In the genomic region with DNA sequence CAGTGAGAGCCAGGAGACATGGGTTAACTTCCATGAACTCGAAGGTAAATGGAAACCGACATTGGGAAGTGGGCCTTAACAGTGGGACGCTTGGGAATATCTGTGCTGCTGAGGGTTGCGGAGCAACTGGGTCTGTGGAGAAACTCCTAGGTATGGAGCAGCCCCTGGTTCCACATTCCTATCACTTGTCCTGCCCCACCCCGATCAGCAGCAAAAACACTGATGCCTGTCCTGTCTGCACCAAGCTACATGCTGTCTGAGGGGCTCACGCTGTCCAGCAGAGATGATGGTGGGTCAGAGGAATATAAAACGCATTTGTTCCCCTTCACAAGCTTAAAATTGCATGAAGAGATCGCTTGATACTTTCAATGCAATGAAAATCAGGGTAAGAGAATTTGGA, we compare ENCODE assay signal across 8 mouse cellular contexts. TPM values are rescaled to one million over a fixed set of nuclear protein-coding genes. Genes with fewer than 3 reads are reported as not detected.
A peak's percentile ranks its signal among the peaks of the same experiment; 100 is the strongest.
DNase-seq lines count a peak whose midpoint lies in the region; ATAC-seq lines count a peak whose summit lies in the region.

No protein-coding gene starts in this region.

- peak; percentile 35; the same call in 1 of the 2 replicates for ATAC-seq in embryonic facial prominence, embryonic 11.5 days (replicated peaks; ENCODE audit: insufficient number of reproducible peaks, low FRiP score, low TSS enrichment, low read depth)
- ATAC-seq in neural tube, embryonic 11.5 days (ENCODE audit: insufficient read depth, low FRiP score, low TSS enrichment) = no peak
- ATAC-seq in limb, embryonic 15.5 days (ENCODE audit: insufficient number of reproducible peaks, low FRiP score, low TSS enrichment, low read depth) = no peak
- ATAC-seq in neural tube, embryonic 14.5 days (ENCODE audit: low read depth) = peak; percentile 48; the same call in 1 of the 2 replicates

- no peak overlapping the region for H3K4me2 ChIP-seq in embryonic facial prominence, embryonic 11.5 days (ENCODE audit: low read depth, low read length)
- H3K4me2 ChIP-seq in neural tube, embryonic 11.5 days (ENCODE audit: low read depth) = no peak overlapping the region
- peak overlapping the region; percentile 25; the same call in 1 of the 2 replicates for H3K4me2 ChIP-seq in limb, embryonic 15.5 days
- H3K4me2 ChIP-seq in neural tube, embryonic 14.5 days (ENCODE audit: low read depth, low read length) = no peak overlapping the region

- 71% methylated on average over 8 of the region's 8 CpGs for WGBS in embryonic facial prominence, embryonic 11.5 days
- WGBS in embryonic facial prominence, embryonic 10.5 days = 63% methylated on average over 8 of the region's 8 CpGs
- 71% methylated on average over 8 of the region's 8 CpGs for WGBS in neural tube, embryonic 11.5 days
- 54% methylated on average over 8 of the region's 8 CpGs for WGBS in limb, embryonic 15.5 days
- WGBS in neural tube, embryonic 14.5 days = 74% methylated on average over 8 of the region's 8 CpGs

- H3K36me3 ChIP-seq in embryonic facial prominence, embryonic 11.5 days (replicated peaks; ENCODE audit: control insufficient read depth, insufficient read depth, low read depth, low read length) = no peaks in the 10 kb centered on the region
- 0 out of 2 replicates have a peak, but pooled peaks cover 2% of the 10 kb centered on the region for H3K36me3 ChIP-seq in embryonic facial prominence, embryonic 10.5 days (replicated peaks)
- no peaks in the 10 kb centered on the region for H3K36me3 ChIP-seq in neural tube, embryonic 11.5 days (ENCODE audit: control insufficient read depth, insufficient read depth, low read length)
- no peaks in the 10 kb centered on the region for H3K36me3 ChIP-seq in limb, embryonic 15.5 days
- no peaks in the 10 kb centered on the region for H3K36me3 ChIP-seq in neural tube, embryonic 14.5 days (ENCODE audit: control insufficient read depth, insufficient read depth, low read length)

- no peak overlapping the region for H3K27ac ChIP-seq in embryonic facial prominence, embryonic 11.5 days (replicated peaks; ENCODE audit: low read depth, low read length)
- H3K27ac ChIP-seq in embryonic facial prominence, embryonic 10.5 days (replicated peaks) = no peak overlapping the region; the same call in 1 of the 2 replicates
- H3K27ac ChIP-seq in neural tube, embryonic 11.5 days (ENCODE audit: low read depth, low read length) = 0 out of 2 replicates have a peak overlapping the region, but pooled peaks have one; percentile 4
- no peak overlapping the region for H3K27ac ChIP-seq in limb, embryonic 15.5 days
- no peak overlapping the region for H3K27ac ChIP-seq in neural tube, embryonic 14.5 days (ENCODE audit: low read depth, low read length)

- no peaks in the 10 kb centered on the region for H3K4me1 ChIP-seq in embryonic facial prominence, embryonic 11.5 days (ENCODE audit: control insufficient read depth, insufficient read depth, low read length)
- peaks cover 6% of the 10 kb centered on the region for H3K4me1 ChIP-seq in embryonic facial prominence, embryonic 10.5 days
- no peaks in the 10 kb centered on the region for H3K4me1 ChIP-seq in neural tube, embryonic 11.5 days (ENCODE audit: control insufficient read depth, insufficient read depth, low read length)
- H3K4me1 ChIP-seq in limb, embryonic 15.5 days = peaks cover 4% of the 10 kb centered on the region; the same call in 1 of the 2 replicates
- no peaks in the 10 kb centered on the region for H3K4me1 ChIP-seq in neural tube, embryonic 14.5 days (ENCODE audit: control insufficient read depth, insufficient read depth, low read length)

- no peak overlapping the region for H3K4me3 ChIP-seq in embryonic facial prominence, embryonic 11.5 days (ENCODE audit: low read depth, low read length)
- H3K4me3 ChIP-seq in embryonic facial prominence, embryonic 10.5 days = no peak overlapping the region
- no peak overlapping the region for H3K4me3 ChIP-seq in neural tube, embryonic 11.5 days (ENCODE audit: low read depth, low read length)
- H3K4me3 ChIP-seq in limb, embryonic 15.5 days = no peak overlapping the region
- H3K4me3 ChIP-seq in neural tube, embryonic 14.5 days (ENCODE audit: low read depth, low read length) = no peak overlapping the region

- H3K9ac ChIP-seq in embryonic facial prominence, embryonic 11.5 days (replicated peaks; ENCODE audit: low read length) = no peak overlapping the region
- no peak overlapping the region for H3K9ac ChIP-seq in neural tube, embryonic 11.5 days (ENCODE audit: low read length)
- H3K9ac ChIP-seq in limb, embryonic 15.5 days = no peak overlapping the region
- no peak overlapping the region for H3K9ac ChIP-seq in neural tube, embryonic 14.5 days (replicated peaks; ENCODE audit: low read depth, low read length)

- DNase-seq in embryonic facial prominence, embryonic 11.5 days (ENCODE audit: low spot score) = no peak
- no peak for DNase-seq in embryonic facial prominence, embryonic 10.5 days (ENCODE audit: low spot score)
- DNase-seq in neural tube, embryonic 11.5 days (ENCODE audit: low spot score) = no peak
- DNase-seq in neural tube, embryonic 10.5 days (ENCODE audit: extremely low spot score, low spot score) = no peak
- no peak for DNase-seq in layer of hippocampus, postnatal 10 days (ENCODE audit: low spot score in 2 of 2)
- no peak for DNase-seq in adipocyte (ENCODE audit: low spot score)

- H3K27me3 ChIP-seq in embryonic facial prominence, embryonic 11.5 days (ENCODE audit: control insufficient read depth, insufficient read depth, low read length) = no peaks in the 10 kb centered on the region
- H3K27me3 ChIP-seq in embryonic facial prominence, embryonic 10.5 days (replicated peaks; ENCODE audit: low read depth, poor library complexity, severe bottlenecking) = no peaks in the 10 kb centered on the region
- H3K27me3 ChIP-seq in neural tube, embryonic 11.5 days (ENCODE audit: control insufficient read depth, insufficient read depth, low read length) = no peaks in the 10 kb centered on the region
- no peaks in the 10 kb centered on the region for H3K27me3 ChIP-seq in limb, embryonic 15.5 days
- H3K27me3 ChIP-seq in neural tube, embryonic 14.5 days (ENCODE audit: control insufficient read depth, insufficient read depth, low read length) = no peaks in the 10 kb centered on the region

- no peaks in the 10 kb centered on the region for H3K9me3 ChIP-seq in embryonic facial prominence, embryonic 11.5 days (replicated peaks; ENCODE audit: control insufficient read depth, low read length)
- no peaks in the 10 kb centered on the region for H3K9me3 ChIP-seq in embryonic facial prominence, embryonic 10.5 days
- no peaks in the 10 kb centered on the region for H3K9me3 ChIP-seq in neural tube, embryonic 11.5 days (ENCODE audit: control insufficient read depth, low read length)
- no peaks in the 10 kb centered on the region for H3K9me3 ChIP-seq in limb, embryonic 15.5 days
- no peaks in the 10 kb centered on the region for H3K9me3 ChIP-seq in neural tube, embryonic 14.5 days (ENCODE audit: control insufficient read depth, low read length)

RNA-seq across cellular contexts. Expression of a gene that starts 32.1 kb away (rescaled TPM):
- 19.2 and 19.6 TPM in 2 replicates for polyA plus RNA-seq in embryonic facial prominence, embryonic 11.5 days (2014; fragmentation: Nextera tagmentation; extraction: Ambion mirVana)
- 24.0 and 24.2 TPM in 2 replicates for polyA plus RNA-seq in embryonic facial prominence, embryonic 10.5 days (2016; fragmentation: Nextera tagmentation; extraction: Ambion mirVana)
- polyA plus RNA-seq in neural tube, embryonic 11.5 days (2014; fragmentation: Nextera tagmentation; extraction: Ambion mirVana) = 22.1 and 22.3 TPM in 2 replicates
- polyA plus RNA-seq in limb, embryonic 15.5 days (2015; fragmentation: Nextera tagmentation; extraction: Ambion mirVana) = 19.8 and 20.4 TPM in 2 replicates
- polyA plus RNA-seq in neural tube, embryonic 14.5 days (2014; fragmentation: Nextera tagmentation; extraction: Ambion mirVana) = 22.1 and 23.3 TPM in 2 replicates
- 10 to 100 TPM; 15.6 to 18.9 TPM for total RNA-seq in layer of hippocampus, postnatal 10 days (2021)

Comparison
In these comparisons a context has a peak if more than half of its experiments do, and no peak if none do; other contexts are left out.
1. ATAC-seq: peak in embryonic facial prominence, embryonic 11.5 days (single experiment) and neural tube, embryonic 14.5 days (single experiment); none in neural tube, embryonic 11.5 days (single experiment) and limb, embryonic 15.5 days (single experiment).